Mouse (Mus musculus) neural tube, embryonic 12.5 days (tissue): ENCODE data around the gene Psme3. TPM values are rescaled to one million over a fixed set of nuclear protein-coding genes. Genes with fewer than 3 reads are reported as not detected.
A peak's percentile ranks its signal among the peaks of the same experiment; 100 is the strongest.

Experiments used
- ATAC-seq: fragments of 200-750 bp; cut with Nextera tagmentation; 2 replicates; pipeline ENCODE4 v1.8.0; 2017; ENCODE audit warnings: low read depth, mild to moderate bottlenecking, moderate TSS enrichment, moderate library complexity; ENCODE audit not compliant: low FRiP score
- H3K27ac ChIP-seq: fragments of 300-500 bp; sonication (generic); 2 replicates; pipeline ENCODE4 v1.5.1; 2016
- H3K27me3 ChIP-seq: fragments of 300-500 bp; sonication (generic); replicated peaks from 2 replicates; pipeline ENCODE4 v1.6.1; 2016; ENCODE audit warnings: mild to moderate bottlenecking
- H3K36me3 ChIP-seq: fragments of 300-500 bp; sonication (generic); 2 replicates; pipeline ENCODE4 v1.6.1; 2016; ENCODE audit warnings: mild to moderate bottlenecking
- H3K4me1 ChIP-seq: fragments of 300-500 bp; sonication (generic); 2 replicates; pipeline ENCODE4 v1.6.1; 2016
- H3K4me2 ChIP-seq: fragments of 300-500 bp; sonication (generic); replicated peaks from 2 replicates; pipeline ENCODE4 v1.6.1; 2016; ENCODE audit warnings: mild to moderate bottlenecking
- H3K4me3 ChIP-seq: fragments of 300-500 bp; sonication (generic); 2 replicates; pipeline ENCODE4 v1.5.1; 2016
- H3K9ac ChIP-seq: fragments of 300-500 bp; sonication (generic); 2 replicates; pipeline ENCODE4 v1.6.1; 2016; ENCODE audit warnings: mild to moderate bottlenecking
- H3K9me3 ChIP-seq: fragments of 300-500 bp; sonication (generic); 2 replicates; pipeline ENCODE4 v1.6.1; 2016; ENCODE audit warnings: mild to moderate bottlenecking
- WGBS: fragments of 180-500 bp; shearing (Covaris S2); methylation state at CpG from one replicate; pipeline ENCODE4 v1.1.7; 2016; 5-methylcytosine and 5-hydroxymethylcytosine counted together
- polyA plus RNA-seq: library from polyadenylated mRNA; unstranded; fragments of >200 nt; fragmentation: Nextera tagmentation; extraction: Ambion mirVana; gene quantifications from 2 replicates; pipeline ENCODE4 v1.2.1, GENCODE M21; 2016

The Psme3 gene
- 155 and 168 TPM in 2 replicates for polyA plus RNA-seq

DNA sequence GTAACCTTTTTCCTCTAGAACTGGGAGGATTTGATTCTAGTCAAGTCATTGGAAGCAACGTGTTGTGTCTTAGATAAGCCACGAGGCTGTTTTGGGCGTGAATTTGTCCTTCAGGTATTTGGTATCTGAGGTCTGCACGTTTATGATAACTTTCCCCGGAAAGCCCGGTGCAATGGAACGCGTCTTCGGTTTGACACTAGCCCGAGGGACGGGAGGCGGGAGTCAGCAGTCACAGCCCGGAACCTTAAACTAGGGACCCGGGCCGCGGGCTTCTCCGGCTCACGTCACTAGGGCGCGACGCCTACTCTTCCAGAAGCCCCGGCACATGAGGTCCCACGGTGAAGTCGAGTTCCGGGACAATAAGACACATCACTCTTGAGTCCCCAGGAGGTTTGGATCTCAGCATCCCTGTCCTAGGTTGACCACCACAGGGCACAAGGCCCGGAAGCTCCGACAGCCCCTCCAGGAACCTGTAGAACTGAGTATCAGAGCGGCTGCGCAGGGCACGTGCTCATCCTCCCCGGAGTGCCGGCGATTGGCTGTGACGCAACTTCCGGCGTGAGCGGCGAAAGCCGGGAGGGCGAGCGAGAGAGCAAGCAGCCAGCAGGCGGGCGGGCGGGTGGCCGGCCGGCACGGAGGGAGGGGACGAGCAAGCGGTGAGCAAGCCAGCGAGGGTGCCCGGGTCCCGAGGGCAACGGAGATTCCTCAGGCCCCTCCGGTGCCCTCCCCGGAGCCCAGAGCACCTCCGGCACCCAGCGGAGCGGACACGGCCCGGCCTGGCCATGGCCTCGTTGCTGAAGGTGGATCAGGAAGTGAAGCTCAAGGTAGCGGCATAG lies at the start of gene Psme3:
Gene Psme3 (plus strand): TSS at position 549 of the 836 bp plus-strand sequence.
- peak within 1 kb of the TSS; percentile 99 for H3K4me2 ChIP-seq
- peak within 1 kb of the TSS; percentile 74 for H3K9ac ChIP-seq
- H3K9me3 ChIP-seq, result no peaks in the 10 kb centered on the region
- H3K27me3 ChIP-seq, result no peaks in the 10 kb centered on the region
- under 1% methylated on average over 60 of the region's 62 CpGs for WGBS
- peaks cover 17% of the 10 kb centered on the region for H3K4me1 ChIP-seq
- peaks cover 31% of the 10 kb centered on the region for H3K36me3 ChIP-seq
- peak within 1 kb of the TSS; percentile 72 for H3K4me3 ChIP-seq
- peak; percentile 93 for ATAC-seq
- H3K27ac ChIP-seq, result peak within 1 kb of the TSS; percentile 63; the same call in 1 of the 2 replicates

DNA sequence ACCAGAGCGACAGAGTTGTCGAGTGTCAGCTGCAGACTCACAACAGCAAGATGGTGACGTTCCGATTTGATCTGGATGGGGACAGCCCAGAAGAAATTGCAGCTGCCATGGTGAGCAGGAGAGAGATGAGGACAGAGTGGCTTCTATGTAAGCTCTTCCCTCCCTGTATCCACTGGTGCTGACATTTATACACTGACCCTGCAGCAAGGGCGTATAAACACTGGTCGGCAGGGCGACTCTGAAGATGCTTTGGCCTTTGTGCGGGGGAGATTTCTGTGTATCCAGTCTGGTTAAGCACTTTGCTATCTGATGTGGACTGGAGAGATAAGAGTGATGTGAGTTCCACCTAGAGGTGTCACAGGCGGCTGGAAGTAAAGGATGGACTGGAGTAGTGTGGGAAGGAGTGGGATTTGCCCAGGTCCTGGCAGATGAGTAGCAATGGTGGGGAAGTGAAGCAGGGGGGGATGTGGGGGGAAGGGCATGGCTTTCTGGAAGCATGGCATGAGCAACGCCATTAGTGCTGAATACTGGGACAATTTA lies 46.4 kb upstream of the Psme3 start:
- peaks cover 7% of the 10 kb centered on the region for H3K4me1 ChIP-seq
- no peak for ATAC-seq
- H3K4me3 ChIP-seq, result no peak overlapping the region
- no peak overlapping the region for H3K4me2 ChIP-seq
- no peaks in the 10 kb centered on the region for H3K36me3 ChIP-seq
- WGBS, result 38% methylated on average over 10 of the region's 10 CpGs
- no peaks in the 10 kb centered on the region for H3K9me3 ChIP-seq
- no peak overlapping the region for H3K27ac ChIP-seq
- no peak overlapping the region for H3K9ac ChIP-seq
- H3K27me3 ChIP-seq, result peaks cover 33% of the 10 kb centered on the region

DNA sequence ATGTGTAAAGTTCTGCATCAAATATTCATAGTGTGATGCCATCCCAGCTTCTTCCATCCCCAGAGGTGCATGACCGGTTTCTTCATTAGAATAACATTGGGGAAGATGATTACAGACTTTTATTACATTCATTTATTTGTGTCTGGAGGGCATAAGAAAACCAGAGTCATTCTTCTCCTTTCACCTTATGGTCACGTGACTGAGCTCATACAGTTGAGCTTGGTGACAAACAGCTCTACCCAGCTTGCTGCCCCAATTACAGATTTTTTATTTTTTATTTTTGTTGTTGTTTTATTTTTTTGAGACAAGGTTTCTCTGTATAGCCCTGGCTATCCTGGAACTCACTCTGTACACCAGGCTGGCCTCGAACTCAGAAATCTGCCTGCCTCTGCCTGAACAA lies 43.6 kb upstream of the Psme3 start:
- Histone ChIP-seq H3K27ac (no peak overlapping the region), H3K27me3 (peaks cover 12% of the 10 kb centered on the region; the same call in 1 of the 2 replicates), H3K9ac (no peak overlapping the region), H3K4me1 (peaks cover 15% of the 10 kb centered on the region), H3K36me3 (0 out of 2 replicates have a peak, but pooled peaks cover 6% of the 10 kb centered on the region), H3K9me3 (no peaks in the 10 kb centered on the region), H3K4me2 (no peak overlapping the region), H3K4me3 (no peak overlapping the region)
- no peak for ATAC-seq
- WGBS, result 86% methylated on average over 3 of the region's 3 CpGs

DNA sequence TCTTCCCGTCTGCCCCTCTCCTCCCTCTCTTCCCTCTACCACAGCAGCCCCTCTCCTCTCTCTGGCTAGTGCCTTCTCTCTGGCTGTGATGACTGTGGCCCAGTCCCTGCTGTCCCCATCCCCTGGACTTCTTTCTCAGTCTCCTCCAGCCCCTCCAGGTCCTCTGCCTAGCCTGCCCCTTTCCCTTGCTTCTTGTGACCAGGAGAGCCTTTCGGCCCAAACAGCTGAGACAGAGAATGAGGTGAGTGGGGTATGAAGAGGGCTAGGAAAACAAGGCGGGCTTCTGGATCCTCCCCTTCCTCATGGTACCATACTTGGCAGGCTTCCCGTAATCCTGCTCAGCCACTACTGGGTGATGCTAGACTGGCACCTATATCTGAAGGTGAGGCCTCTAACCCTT lies 40.7 kb upstream of the Psme3 start:
- no peaks in the 10 kb centered on the region for H3K9me3 ChIP-seq
- 0 out of 2 replicates have a peak, but pooled peaks cover 6% of the 10 kb centered on the region for H3K36me3 ChIP-seq
- H3K27ac ChIP-seq, result no peak overlapping the region
- no peak overlapping the region for H3K4me3 ChIP-seq
- no peak for ATAC-seq
- no peak overlapping the region for H3K9ac ChIP-seq
- WGBS, result 74% methylated on average over 4 of the region's 4 CpGs
- peaks cover 24% of the 10 kb centered on the region for H3K4me1 ChIP-seq
- H3K27me3 ChIP-seq, result no peaks in the 10 kb centered on the region
- no peak overlapping the region for H3K4me2 ChIP-seq

DNA sequence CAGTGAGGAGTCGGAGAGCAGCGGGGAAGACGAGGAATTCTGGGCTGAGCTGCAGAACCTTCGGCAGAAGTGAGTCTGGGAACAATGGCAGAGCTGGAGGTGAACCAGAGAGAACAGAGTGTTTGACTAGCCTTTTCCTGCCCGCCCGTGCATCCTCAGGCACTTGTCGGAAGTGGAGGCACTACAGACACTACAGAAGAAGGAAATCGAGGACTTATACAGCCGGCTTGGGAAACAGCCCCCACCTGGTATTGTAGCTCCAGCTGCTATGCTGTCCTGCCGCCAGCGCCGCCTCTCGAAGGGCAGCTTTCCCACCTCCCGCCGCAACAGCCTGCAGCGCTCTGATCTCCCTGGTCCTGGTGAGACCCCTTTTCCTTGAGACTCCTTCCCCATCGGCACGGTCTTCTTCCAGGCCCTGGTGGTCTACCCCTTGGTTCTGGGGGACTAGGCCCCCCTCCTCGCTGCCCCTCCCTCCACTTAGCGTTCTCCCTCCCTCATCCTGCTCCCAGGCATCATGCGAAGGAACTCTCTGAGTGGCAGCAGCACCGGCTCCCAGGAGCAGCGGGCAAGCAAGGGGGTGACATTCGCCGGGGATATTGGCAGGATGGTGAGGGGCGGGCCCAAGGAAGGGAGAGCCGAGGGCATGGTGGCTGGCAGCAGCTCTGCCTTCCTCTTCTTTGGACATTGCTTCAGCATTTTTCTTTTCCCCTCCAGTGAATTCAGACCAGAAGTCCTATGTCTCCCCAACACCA lies 39.5 kb upstream of the Psme3 start:
- no peak for ATAC-seq
- H3K9me3 ChIP-seq, result no peaks in the 10 kb centered on the region
- H3K27me3 ChIP-seq, result no peaks in the 10 kb centered on the region
- WGBS, result 29% methylated on average over 27 of the region's 27 CpGs
- 0 out of 2 replicates have a peak, but pooled peaks cover 6% of the 10 kb centered on the region for H3K36me3 ChIP-seq
- peak overlapping the region; percentile 40 for H3K9ac ChIP-seq
- H3K27ac ChIP-seq, result no peak overlapping the region
- H3K4me2 ChIP-seq, result peak overlapping the region; percentile 93
- 0 out of 2 replicates have a peak overlapping the region, but pooled peaks have one; percentile 1 for H3K4me3 ChIP-seq
- peaks cover 24% of the 10 kb centered on the region for H3K4me1 ChIP-seq

DNA sequence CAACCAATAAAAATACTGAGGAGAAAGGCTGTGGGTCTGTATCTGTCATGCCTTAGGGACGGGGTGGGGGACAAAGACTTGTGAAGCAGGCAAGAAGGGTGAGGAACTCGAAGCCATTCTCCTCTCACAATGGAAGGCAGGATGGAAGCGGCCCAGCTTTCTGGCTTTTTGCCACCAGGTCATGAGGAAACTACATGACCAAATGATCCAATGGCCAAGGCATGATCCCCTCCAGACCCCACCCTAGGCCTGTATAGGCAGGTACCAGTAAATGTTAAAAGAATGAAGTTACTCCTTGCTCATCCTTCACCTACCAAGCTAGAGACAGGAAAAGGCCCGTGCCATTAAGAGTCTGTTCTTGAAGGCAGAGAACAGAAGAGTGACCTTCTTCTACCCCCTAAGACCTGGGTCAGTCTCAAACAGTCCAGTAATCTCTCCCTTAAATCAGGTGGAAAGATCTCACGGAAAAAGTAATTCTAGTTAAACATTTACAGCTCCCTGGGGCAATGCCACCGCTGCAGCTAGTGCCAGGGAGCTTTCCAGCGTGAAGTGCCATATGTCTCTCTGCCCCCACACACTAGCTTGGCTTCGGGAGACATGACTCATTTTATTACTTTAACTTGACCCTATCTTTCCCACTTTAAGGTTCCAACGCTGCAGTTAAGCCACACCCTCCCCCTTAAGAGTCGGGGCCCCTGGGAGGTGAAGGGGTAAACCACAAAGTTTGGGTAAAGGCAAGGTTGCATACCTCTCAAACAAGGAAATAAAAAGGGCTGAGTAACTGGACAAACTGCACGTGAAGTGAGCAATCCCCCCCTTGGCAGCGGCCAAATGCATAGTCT lies 38.4 kb upstream of the Psme3 start:
- Histone ChIP-seq H3K9me3 (no peaks in the 10 kb centered on the region), H3K4me3 (peak overlapping the region; percentile 73), H3K27ac (no peak overlapping the region), H3K27me3 (no peaks in the 10 kb centered on the region), H3K36me3 (0 out of 2 replicates have a peak, but pooled peaks cover 6% of the 10 kb centered on the region), H3K4me1 (peaks cover 24% of the 10 kb centered on the region), H3K9ac (peak overlapping the region; percentile 73), H3K4me2 (peak overlapping the region; percentile 93)
- no peak for ATAC-seq
- 65% methylated on average over 12 of the region's 12 CpGs for WGBS

DNA sequence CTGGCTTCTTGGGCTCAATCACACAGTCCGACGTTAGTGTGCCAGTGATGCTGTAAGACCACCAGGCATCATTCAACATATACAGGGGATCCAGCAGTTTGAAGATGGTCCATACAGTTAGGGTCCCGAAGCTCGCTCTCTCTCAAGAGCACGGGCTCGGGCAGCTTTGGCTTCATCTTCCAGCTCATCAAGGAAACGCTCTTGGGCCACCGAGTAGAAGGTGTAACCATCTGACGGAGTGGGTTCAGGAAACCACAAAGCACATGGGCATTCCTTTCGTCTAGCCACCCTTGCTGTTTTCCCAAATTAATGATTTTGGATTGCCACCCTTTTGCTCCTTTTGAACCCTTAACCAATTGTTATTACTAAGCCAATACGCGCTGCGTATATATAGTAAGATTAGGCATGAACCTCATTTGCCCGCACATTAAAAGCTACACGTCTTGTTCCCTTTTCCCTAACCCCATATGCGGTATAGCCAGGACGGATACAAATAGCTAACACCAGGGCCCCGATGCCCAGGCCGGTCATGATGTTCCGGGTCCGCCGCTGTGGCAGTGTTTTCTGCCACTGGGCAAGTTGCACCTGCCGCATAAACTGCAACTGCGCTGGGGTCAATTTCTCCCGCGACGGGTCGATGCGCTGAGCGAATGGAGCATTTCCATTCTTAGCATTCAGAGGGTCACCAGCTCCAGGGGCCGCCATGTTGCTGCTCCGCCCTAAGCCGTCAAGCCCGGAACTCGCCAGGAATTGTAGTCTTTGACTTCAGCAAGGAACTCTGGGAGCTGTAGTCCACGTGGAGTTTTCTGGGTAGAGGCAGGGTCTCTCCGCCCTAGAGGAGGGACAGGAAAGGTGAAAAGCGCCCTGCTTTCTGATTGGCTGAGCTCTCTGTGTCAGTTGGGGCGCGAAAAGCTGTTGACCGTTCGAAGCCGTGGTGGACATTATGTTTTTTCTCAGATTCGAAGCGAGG lies 37.5 kb upstream of the Psme3 start, which contains the start of the genes Cntd1 and Coa3:
Gene Cntd1 (plus strand): TSS at position 790 of the 970 bp plus-strand sequence.
Gene Coa3 (minus strand): TSS at position 892 of the 970 bp plus-strand sequence.
- Histone ChIP-seq H3K9ac (peak within 1 kb of the TSS; percentile 73), H3K4me2 (peak within 1 kb of the TSS; percentile 93), H3K27me3 (no peaks in the 10 kb centered on the region), H3K4me1 (peaks cover 24% of the 10 kb centered on the region), H3K36me3 (0 out of 2 replicates have a peak, but pooled peaks cover 6% of the 10 kb centered on the region), H3K4me3 (peak within 1 kb of the TSS; percentile 73), H3K9me3 (no peaks in the 10 kb centered on the region), H3K27ac (no peak within 1 kb of the TSS)
- ATAC-seq, result peak; percentile 94
- WGBS, result 9% methylated on average over 45 of the region's 45 CpGs

DNA sequence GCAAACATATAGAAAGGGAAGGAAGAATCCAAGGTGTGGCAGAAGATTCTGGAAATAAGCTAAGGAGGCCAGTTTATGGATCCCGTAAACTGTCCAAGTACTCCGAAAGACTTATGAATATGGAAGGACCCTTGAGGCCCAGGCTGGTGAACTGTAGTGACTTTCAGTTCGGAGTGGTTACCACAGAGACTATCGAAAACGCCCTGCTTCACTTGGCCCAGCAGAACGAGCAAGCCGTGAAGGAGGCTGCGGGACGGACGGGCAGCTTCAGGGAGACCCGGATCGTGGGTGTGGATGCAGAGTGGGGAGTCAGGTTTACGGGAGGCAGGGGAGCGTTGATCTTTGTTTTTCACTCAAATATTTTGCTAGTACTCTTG lies 36.8 kb upstream of the Psme3 start:
- Histone ChIP-seq H3K4me2 (peak overlapping the region; percentile 93), H3K4me1 (peaks cover 24% of the 10 kb centered on the region), H3K27me3 (no peaks in the 10 kb centered on the region), H3K9ac (no peak overlapping the region), H3K36me3 (0 out of 2 replicates have a peak, but pooled peaks cover 6% of the 10 kb centered on the region), H3K4me3 (peak overlapping the region; percentile 73), H3K27ac (no peak overlapping the region), H3K9me3 (no peaks in the 10 kb centered on the region)
- ATAC-seq, result peak; percentile 22; the same call in 1 of the 2 replicates
- WGBS, result 64% methylated on average over 14 of the region's 14 CpGs

DNA sequence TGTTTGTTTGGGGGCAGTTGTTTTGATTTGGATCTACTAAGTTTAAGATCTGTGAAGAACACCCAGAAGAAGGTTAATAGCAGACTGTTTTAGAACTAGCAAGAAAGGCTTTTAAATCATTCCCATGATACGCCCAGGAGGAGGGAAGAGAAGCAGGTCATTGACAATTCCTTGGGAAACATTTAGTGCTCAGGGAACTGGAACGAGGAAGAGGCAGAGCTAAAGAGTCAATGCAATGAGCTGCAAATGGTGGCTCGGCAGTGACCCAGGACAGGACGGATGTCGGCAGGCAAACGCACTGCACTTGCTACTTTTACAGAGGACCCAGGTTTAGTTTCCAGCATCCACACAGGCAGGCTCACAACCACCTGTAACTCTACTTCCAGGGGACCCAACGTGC lies 35.2 kb upstream of the Psme3 start:
- Histone ChIP-seq H3K4me1 (peaks cover 24% of the 10 kb centered on the region), H3K4me3 (no peak overlapping the region), H3K9me3 (no peaks in the 10 kb centered on the region), H3K27me3 (no peaks in the 10 kb centered on the region), H3K4me2 (no peak overlapping the region), H3K27ac (no peak overlapping the region), H3K36me3 (0 out of 2 replicates have a peak, but pooled peaks cover 8% of the 10 kb centered on the region), H3K9ac (no peak overlapping the region)
- ATAC-seq, result no peak
- WGBS, result 35% methylated on average over 7 of the region's 7 CpGs

DNA sequence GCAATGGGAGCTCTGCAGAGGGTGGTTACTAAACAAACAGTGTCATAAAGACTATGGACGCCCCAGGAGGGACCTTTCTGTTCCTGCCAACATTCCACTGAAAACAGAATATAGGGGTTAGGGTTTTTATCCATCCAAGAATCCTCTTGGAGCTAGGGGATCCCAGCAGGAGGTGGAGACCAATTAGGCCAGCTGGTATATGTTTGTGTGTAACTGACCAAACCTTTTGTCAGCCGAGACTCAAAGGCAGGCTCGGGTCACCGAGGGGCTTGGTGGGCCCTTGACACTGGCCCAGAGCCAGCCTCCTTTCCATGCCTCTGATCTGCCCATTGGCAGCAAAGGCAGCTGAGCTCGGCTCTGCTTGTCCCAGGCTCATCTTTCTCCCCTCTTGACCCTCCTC lies 33.1 kb upstream of the Psme3 start:
- Histone ChIP-seq H3K36me3 (peaks cover 9% of the 10 kb centered on the region; the same call in 1 of the 2 replicates), H3K27ac (no peak overlapping the region), H3K27me3 (no peaks in the 10 kb centered on the region), H3K9ac (no peak overlapping the region), H3K4me1 (peaks cover 5% of the 10 kb centered on the region), H3K4me3 (no peak overlapping the region), H3K4me2 (no peak overlapping the region), H3K9me3 (no peaks in the 10 kb centered on the region)
- ATAC-seq, result no peak
- WGBS, result 12% methylated on average over 5 of the region's 5 CpGs
